Mouse (Mus musculus): ENCODE measurements around the gene Ctnnbl1.

- TF ChIP-seq CTCF (IDR thresholded peaks at IDR 0.05; ENCODE audit: low read depth) (no peak), EP300 (IDR thresholded peaks at IDR 0.05; ENCODE audit: low read depth) (no peak)
Observed at GRCm38 (mm10) chr2:157800288-157800687, 63.1 kb downstream of the Ctnnbl1 start.

Data from heart, postnatal 0 days (tissue).